Mouse (Mus musculus): ENCODE measurements around the gene Slamf1.

Slamf1 gene

DNA sequence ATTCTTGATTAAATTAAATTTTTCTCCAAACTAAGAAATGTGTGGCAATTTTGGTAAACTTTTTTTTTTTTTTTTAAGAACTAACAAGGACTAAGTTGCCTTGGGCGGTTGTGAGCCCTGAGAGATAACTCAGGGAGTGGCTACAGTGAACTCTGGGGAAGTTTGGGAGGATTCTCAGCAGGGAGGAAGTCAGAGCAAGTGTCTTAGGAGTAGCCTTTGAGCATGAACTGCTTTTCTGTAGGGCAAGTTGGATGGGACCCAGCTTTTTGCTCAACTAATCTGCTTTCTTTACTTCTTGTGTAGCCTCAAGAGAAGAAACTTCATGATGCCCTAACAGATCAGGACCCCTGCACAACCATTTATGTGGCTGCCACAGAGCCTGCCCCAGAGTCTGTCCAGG lies 30.9 kb downstream of the Slamf1 start:
- in situ Hi-C loops (cut with MboI; ENCODE audit: unreplicated experiment in 2 of 2), result no loop called here

DNA sequence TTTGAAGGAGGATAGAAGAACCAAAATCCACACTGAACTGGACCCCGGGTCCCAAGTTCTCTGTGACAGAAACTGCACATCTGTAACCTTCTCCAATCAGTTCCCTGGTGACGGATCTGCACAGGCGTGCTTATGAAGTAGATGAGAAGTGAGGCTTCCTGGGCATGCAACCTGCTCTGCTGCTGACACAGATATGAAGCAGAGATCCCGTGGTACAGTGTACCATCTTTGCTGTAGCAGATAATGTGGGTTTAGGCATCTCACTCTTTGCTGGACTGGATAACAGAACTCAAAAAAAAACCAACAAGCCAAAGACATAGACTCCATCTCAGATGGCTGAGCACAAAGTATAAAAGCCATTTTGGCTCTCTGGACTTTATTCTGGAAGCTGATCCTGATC lies 32.7 kb downstream of the Slamf1 start:
- in situ Hi-C loops (cut with MboI; ENCODE audit: unreplicated experiment in 2 of 2), result loop anchor here in 1 of 2 experiments (25.0 kb wide), 1 partner anchor 538 kb away; the partner anchor contains the start of genes Kcnj10 and Kcnj9

GRCm38 (mm10) chr1:171811048-171811447 lies 44.1 kb downstream of the Slamf1 start:
- in situ Hi-C loops (cut with MboI; ENCODE audit: unreplicated experiment in 2 of 2), result loop anchor here in 1 of 2 experiments (25.0 kb wide), 1 partner anchor 526 kb away; the partner anchor contains the start of genes Kcnj10 and Kcnj9

GRCm38 (mm10) chr1:171815545-171816439 lies 48.9 kb downstream of the Slamf1 start:
- in situ Hi-C loops (cut with MboI; ENCODE audit: unreplicated experiment in 2 of 2), result loop anchor here in 1 of 2 experiments (25.0 kb wide), 1 partner anchor 522 kb away; the partner anchor contains the start of genes Kcnj10 and Kcnj9

DNA sequence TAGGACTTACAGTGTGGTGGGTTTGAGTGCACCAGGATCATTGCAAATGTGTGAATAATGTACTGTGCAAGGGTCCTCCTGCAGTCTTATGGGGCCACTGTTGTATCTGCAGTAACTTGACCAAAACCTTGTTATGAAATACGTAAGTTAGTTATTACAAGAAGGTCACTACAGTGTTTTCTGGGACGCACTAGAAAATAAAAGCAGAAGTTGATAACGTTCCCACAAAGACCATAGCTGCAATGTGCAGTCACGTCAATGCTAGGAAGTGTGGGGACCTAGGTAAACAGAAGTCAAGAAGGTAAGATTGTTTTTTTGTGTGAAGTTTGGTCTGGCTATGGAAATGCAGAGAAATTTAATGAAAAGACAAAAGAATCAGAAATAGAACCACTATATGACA lies 50.1 kb downstream of the Slamf1 start:
- in situ Hi-C loops (cut with MboI; ENCODE audit: unreplicated experiment in 2 of 2), result loop anchor here in 1 of 2 experiments (25.0 kb wide), 1 partner anchor 520 kb away; the partner anchor contains the start of genes Kcnj10 and Kcnj9

DNA sequence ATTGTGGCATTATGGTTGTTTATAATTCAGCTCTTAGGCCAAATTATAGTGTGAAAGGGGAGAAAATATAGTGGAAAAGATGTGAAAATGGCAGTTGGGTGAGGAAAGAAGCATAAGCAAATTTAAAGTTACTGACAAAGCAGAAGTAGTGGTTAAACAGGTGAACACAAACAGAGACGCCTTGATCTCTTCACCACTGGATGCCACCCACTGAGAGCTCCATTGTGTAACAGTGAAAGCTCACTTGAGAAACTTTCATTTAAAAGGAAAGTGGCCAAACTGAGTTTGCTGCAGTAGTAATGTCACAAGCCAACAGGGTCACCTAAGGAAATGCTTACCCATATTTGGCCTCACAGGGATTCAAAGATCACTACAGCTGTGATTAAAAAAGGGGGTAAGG lies 54.4 kb downstream of the Slamf1 start:
- in situ Hi-C loops (cut with MboI; ENCODE audit: unreplicated experiment in 2 of 2), result loop anchor here (10.0 to 25.0 kb wide), 2 partner anchors 516 to 533 kb away; partner anchors contain the start of genes Kcnj10 (in 1 of the 2) and Kcnj9 (in 1 of the 2)

- in situ Hi-C loops (cut with MboI; ENCODE audit: unreplicated experiment in 2 of 2), result loop anchor here (5.0 to 10.0 kb wide), 2 partner anchors 177 to 529 kb away; no protein-coding TSS in a partner anchor
Observed at GRCm38 (mm10) chr1:171825462-171825861, 58.5 kb downstream of the Slamf1 start.

- in situ Hi-C loops (cut with MboI; ENCODE audit: unreplicated experiment in 2 of 2), result loop anchor here (5.0 to 10.0 kb wide), 2 partner anchors 176 to 529 kb away; no protein-coding TSS in a partner anchor
Observed at GRCm38 (mm10) chr1:171826164-171826563, 59.2 kb downstream of the Slamf1 start.

DNA sequence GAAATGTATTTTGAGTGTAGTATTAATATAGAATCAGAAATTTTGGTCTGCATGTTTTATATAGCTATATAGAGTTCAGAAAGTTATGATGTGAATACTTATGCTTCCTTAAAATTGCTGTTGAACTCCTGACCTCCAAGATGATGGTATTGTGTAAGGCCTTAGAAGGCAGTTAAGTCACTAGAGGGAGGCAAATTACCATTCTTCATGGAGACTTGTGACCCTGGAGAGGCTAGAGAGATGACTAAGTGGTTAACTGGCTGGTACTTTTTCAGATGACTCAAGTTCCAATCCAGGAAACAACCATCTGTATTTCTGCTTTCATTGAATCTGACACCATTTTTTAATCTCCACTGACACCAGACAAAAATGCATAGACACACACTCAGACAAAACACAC lies 60.7 kb downstream of the Slamf1 start:
- in situ Hi-C loops (cut with MboI; ENCODE audit: unreplicated experiment in 2 of 2), result loop anchor here (5.0 to 10.0 kb wide), 2 partner anchors 175 to 527 kb away; no protein-coding TSS in a partner anchor

DNA sequence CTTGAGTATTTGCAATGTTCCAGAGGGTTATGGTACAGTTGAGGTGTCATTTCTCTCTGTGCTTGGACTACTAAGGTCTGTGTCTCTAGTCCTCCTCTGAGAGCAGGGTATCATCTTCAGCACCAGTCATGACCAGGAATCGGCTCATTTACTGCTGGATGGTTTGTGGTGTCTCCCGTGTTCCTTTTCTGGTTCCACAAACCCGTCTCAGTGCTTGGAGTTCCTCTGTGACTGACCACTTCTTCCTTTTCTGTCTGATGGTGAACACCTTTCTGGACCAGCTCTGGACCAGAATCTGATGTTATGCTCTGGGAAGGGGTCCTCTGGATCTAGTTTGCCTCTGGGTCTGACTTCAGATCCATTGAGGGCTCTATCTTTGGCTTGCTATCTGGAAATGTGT lies 72.6 kb downstream of the Slamf1 start, which contains the start of gene Cd84:
TSS of gene Cd84 (plus strand) at position 210 of the 400 bp plus-strand sequence.
- in situ Hi-C loops (cut with MboI; ENCODE audit: unreplicated experiment in 2 of 2), result no loop called here

DNA sequence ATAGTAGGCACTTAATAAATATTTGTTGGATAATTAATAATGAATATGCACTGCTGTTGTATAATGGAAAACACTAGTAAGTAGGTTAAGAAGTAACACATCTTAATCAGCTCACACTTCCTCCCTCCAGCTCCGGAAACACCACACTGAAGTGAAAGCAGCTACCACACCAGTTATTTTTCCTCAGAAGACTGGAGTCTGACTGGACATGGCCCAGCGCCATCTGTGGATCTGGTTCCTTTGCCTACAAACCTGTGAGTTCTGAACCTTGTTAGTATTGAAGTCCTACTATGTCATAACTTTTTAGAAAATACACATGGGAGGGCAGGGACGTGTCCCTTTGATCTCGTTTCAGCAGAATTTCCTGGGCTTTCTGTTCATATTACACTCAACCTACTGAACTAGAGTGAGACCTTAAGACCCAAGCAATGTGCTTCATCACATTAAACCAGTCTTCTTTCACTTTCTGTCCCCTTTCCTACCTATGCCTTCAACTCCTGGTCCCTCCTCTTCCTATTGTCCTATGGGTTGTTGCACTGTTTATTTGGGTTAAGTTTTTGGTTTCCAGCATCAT lies 73.6 kb downstream of the Slamf1 start:
- in situ Hi-C loops (cut with MboI; ENCODE audit: unreplicated experiment in 2 of 2), result loop anchor here in 1 of 2 experiments (5.0 kb wide), 1 partner anchor 42 kb away; no protein-coding TSS in a partner anchor

- in situ Hi-C loops (cut with MboI; ENCODE audit: unreplicated experiment in 2 of 2), result no loop called here
Observed at GRCm38 (mm10) chr1:171845035-171845754, 78.3 kb downstream of the Slamf1 start.

DNA sequence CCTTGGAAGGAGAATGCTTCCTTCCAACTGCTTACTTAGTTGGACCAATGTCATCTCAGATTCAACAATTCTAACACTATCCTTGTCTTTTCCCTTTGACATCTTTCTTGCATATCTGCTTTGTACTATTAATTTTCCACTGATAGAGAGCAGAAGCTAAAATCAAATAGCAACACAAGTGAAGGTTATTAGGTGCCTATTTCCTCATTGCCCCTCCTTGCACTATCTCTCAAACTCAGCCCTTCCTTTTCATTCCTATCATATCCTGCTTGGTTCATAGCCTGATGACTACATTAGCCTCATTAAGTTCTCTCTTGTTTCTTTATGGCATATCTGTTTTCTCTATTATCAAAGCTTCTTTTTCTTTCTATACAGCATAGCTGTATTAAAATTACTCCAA lies 81.3 kb downstream of the Slamf1 start:
- in situ Hi-C loops (cut with MboI; ENCODE audit: unreplicated experiment in 2 of 2), result no loop called here

DNA sequence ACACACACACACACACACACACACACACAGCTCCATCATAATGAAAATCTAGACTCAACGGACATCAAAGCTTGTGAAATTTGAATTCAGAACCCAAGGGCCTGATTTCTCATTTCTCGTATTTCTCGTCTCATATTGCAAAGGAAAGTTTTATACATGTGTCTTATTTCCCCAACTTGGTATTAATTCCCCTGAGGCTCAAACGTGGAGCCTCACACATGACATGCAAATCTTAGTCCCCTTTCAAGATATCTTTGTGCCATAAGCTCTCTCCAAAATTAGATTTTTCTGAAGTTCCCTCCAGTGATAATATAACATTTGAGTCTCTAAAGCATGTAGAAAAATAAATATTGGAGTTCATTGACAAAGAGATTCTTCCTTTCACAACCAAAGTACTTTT lies 81.8 kb downstream of the Slamf1 start:
- in situ Hi-C loops (cut with MboI; ENCODE audit: unreplicated experiment in 2 of 2), result no loop called here

GRCm38 (mm10) chr1:171849454-171849853 lies 82.5 kb downstream of the Slamf1 start:
- in situ Hi-C loops (cut with MboI; ENCODE audit: unreplicated experiment in 2 of 2), result no loop called here

All from v-Abl transformed pro-B cells (cell line).